Mouse (Mus musculus) layer of hippocampus, adult 9-11 months (tissue): ENCODE measurements around the gene Cracr2b.
"Not testable (repeated sequence)": the region's sequence is repeated elsewhere in the genome, so short reads cannot be mapped to it uniquely, and the experiment has no call there.

ENCODE experiments used
- DNase-seq: peaks from one replicate; pipeline ENCODE4 v3.0.0; 2022

Cracr2b gene

DNA sequence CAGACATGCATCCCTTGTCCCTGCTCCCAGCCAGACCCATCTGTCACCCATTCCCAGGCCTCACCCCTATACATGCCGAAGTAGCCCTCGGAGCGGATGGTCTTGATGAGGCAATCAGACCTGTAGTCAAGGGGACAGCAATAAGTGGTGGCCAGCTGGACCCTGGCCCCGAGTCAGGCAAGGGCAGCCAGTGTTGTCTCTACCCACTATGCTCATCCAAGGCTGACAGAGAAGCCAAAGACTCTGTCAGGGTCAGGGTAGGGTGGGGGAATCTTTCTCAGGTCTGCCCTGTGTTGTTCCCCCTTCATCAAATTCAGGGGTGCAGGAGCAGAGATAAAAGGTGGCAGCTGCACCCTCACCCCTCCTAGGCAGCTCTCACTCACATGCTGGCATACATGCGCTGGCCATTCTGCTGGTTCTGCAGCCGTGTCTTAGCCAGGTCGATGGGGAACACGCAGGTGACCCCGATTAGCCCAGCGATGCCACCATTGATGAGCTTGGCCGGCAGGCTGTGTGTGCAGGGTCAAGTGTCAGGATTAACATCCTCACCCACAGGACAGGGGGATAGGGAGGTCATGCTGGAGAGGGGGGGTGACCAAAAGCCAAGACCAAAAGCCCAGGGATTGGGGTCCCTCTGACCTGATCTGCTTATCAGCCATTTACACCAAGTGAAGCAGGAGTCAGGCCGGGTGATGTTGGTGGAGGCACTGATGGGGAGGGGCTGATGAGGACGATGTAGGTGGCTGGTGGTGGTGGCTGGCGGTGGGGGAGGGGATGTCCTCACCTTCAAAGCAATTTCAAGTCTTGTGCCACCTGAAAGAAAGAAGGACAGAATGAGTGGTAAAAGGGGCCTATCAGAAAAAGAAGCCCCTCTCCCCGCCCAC, 27.1 kb upstream of the Cracr2b start:
- DNase-seq = no peak

DNA sequence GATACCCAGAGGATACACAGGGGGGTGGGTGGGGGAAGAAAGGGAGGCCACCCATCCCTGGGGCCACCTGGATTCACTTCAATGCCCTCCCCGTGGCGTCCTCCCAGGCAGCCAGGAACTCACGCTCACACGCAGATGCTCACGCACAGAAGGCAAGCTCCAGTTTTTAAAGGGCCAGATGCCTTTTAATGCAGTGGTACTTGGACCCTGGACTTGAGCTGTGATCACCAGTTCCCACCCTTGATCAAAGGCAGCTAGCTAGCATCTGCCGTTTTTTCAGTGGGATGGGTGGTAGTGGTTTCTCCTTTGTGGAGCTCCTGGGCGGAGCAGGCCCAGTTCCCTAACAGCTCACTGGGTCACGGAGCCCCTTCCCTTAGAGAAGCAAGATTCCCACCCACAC, 26.4 kb upstream of the Cracr2b start:
- no peak for DNase-seq

DNA sequence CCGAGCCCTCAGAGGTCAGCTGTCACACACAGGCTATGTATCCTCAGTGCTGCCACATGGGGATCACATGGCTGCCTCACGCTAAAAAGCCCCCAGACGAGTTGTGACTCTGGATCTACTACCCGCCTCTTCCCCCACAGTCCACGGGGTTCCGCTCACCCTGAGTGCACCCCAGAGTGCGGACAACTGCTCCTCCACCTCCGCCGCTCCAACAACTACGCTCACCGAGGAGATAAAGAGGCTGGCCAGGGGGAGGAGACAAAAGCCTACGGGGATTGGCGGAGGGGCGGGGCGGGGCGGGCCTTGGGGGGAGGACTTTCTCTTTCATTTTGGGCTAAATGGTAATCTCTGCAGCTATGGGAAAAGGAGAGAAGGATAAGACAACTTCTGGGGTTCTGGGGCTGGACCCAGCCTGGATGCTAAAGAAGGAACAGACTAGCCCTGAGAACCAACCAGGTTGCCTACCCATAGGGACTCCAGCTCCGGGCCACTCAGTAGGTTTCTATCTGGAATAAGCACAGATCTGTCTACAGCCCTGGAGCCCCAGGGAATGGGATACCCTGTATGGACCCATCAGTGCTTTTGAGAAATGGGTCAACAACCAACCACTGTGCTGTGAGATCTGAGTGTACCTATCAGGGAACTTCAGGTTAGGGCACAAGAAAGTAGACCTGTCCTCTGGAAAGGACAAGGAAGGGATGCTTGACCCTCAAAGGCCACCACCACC, 25.6 kb upstream of the Cracr2b start:
- no peak for DNase-seq

DNA sequence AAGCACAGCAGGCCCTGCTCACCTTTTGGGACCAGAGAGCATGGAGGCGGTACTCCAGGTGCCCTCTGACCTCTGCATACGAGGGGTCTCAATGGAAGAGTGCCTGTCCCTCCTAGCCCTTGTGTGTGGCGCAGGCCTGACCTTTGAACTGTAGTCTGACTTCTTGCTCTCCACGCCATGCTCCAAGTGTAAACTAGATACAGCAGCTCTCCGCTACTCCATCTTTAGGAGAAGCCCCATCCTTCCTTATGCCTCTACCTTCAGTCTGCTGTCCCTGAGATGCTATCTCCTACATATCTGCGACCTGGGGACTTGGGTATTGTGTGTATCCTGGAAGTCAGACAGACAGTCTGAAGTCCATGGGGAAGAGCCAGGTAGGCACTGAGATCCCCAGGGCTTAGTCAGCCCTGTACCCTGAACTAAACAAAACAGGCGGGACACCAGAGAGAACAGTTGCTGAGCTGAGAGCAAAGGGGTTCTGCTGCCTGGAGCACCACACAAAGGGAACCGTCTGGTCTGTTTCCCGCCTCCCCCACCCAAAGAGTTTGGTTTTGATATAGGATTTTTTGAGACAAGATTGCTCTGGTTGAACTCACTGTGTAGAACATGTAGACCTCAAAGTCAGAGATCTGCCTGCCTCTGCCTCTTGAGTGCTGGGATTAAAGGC, 24.9 kb upstream of the Cracr2b start:
- no peak for DNase-seq

DNA sequence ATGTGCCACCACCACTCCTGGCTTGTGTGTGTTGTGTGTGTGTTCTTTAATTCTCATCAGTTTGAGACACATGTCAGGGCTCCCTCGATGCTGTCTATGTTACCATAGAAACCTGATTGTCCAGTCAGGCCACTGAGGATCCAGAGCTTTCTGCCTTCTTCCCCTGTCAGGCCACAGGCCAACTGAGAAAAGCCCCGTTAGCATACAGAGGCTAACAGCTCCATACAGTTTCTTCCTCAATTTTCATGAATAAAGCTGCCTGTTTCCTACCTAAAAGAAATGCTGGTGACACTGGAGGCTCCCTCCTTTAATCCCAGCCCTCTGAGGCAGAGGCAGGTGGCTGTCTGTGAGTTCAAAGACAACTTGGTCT, 24.4 kb upstream of the Cracr2b start:
- no peak for DNase-seq

DNA sequence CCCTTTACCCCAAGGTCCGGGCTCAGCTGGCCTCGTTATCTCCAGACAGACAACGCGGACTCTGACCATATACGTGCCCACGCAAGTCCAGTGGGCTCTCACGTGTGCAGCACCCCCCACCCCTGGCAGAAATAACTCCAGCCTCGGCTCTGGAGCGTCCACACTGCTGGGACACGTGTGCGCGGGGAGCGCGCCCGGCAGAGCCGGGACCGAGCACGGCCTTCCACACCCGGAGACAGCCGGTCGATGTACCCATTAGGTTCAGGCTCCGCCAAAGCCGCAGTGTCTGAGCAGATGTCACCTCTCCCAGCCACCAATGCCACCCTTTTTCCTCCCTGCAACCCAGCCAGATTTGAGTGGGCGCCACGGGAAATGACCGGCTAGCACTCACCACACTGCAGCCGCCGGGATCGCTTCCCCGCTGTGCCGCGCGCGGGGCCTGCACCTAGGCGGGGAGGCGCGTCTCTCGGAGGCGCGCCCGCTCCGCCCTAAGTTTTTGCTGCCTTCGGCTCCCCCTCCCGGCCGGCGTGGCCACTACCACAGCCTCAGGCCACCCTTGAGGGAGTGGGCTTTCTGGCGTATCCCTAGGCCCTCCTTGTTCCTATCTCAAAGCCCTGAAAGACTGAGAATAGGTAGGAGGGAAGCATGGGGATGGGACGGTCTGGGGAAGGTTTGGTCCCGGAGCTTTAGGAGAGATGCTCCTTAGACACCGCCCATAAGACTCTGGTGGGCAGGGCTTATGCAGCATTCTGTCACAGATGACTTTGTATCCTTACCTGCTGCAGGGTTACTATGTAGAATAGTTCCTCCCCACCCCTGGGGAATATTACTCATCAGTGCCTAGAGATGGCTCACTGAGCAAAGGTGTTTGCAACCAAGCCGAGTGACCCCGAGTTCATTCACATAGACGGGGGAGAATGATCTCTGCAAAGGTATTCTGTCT, 23.4 kb upstream of the Cracr2b start, which contains the start of gene Slc25a22:
Gene Slc25a22, minus strand, starts transcription at position 715 of the 943 bp plus-strand sequence.
- peak; percentile 82 for DNase-seq

DNA sequence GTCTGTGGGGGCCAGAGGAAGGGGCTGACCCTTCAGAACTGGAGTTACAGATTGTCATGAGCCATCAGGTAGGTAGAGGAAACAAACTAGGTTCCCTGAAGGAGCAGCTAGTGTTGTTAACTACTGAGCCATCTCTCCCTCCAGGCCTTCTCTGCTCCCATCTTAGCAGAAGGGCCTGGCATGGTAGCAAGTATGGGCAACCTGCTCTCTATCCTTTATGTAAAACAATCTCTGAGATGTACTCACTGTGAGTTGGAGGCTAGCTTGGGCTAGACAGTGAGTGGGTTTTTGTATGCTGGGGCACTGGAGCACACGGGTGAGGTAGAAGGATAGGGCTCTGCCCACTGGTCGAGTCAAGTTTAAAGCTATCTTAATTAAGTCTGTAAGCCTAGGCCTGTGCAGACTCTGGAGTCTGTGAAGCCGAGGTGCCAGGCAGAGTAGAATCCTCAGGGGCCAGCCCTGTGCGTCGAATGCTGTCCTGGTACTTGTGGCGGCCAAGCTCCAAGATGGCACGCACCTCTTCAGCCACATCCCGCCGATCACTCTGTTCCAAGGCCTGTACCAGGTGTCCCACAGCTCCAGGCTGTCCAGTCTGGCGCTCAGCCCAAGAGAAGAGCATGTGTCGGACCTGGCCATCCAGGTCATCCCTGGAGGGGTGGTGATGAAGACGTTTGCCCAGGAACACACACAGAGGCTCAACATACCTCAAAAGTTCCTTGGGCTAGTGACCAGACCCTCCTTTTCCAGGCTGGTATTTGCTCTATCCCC, 22.5 kb upstream of the Cracr2b start:
- no peak for DNase-seq

DNA sequence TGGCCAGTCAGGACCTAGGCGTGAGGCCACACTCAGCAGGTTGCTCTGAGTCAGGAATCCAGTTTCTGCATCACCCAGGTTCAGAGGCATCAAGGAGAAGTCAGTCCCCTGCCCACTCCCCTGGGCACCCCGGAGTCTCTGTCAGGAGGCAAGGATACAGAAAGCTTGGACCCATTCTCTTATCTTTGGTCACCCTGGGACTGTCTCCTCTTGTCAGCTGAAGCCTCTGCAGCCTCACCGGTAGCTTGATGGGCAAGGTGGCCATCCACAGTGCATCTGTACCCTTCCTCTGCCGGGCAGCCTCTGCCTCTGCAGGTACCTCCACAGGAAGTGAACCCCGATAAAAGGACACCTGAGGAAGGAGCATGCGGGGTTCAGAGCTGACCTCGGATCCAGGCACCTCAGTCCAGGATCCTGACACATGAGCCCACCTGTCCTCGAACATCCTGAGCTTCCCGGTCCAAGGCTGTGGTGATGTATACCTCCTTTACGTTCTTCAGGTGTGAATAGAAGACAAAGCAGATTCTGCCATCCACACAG, 21.7 kb upstream of the Cracr2b start:
- DNase-seq = no peak

DNA sequence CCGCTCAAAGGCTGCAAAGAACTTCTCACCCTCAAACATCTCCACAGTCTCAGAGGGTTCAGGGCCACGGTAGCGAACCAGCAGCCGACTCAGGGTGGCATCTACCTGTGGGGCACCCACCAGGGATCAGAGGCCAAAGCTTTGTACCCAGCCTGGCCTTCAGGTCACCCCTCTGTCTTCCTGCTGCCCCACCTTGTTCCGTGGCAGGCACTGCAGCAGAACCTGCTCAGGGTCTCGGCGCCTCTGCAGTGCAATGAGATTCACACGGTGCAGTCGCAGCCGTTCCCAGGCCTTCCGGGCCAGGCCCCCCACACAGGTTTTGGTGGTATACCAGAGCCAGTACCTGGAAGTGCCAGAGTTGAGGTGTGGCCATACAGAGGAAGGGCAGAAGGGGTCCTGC, 21.1 kb upstream of the Cracr2b start:
- DNase-seq = no peak

DNA sequence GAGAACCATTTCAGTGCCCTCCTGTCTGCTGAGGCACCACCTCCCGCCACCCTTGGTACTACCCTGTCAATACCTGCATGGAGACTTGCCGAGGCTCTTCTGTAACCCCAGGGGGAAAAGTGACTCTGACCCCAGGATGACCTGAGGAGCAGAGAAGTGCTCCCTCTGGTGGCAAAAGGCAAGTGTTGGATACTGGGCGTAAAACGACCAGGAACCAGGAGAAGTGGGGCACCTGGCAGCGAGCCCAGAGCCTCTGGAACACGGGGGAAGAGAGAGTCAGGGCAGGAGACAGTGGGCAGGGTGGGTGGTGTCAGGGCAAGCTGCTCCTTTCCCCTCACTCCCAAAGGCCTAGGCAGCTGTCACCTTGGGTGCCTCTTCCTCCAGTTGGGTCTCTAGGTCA, 20.3 kb upstream of the Cracr2b start:
- no peak for DNase-seq

DNA sequence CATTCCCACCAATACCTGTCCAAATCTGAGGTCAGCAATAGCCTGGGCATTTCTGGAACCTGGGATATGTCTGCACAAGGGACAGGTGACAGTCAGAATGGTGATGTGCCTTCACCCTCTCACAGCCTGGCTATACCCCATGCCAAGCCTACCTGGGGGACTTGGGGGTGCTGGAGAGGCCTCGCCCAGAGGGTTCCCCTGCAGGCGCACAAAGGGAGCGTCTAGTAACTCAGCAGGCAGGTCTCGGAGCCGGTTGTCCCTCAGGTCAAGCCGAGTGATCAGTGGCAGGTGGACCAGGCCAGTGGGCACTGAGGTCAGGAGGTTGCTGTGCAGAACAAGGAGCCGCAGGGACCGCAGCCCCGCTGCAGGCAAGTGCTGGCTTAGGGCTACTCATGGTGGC, 19.4 kb upstream of the Cracr2b start:
- DNase-seq = no peak

DNA sequence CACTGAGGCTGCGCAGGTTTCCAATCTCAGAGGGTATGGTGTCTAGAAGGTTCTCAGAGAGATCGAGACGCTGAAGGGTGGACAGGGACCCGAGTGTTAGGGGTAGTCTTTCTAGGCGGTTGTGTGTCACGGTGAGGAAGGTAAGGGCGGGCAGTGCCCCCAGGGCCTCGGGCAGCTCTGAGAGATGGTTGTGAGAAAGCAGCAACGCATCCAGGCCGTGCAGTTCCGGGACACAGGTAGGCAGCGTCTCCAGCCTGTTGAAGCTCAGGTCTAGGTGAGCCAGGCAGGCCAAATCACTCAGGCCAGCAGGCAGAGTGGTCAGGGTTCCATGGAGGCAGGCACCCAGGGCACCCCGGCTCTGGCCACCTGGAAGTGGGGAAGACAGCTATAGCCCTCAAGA, 18.7 kb upstream of the Cracr2b start:
- DNase-seq = no peak

DNA sequence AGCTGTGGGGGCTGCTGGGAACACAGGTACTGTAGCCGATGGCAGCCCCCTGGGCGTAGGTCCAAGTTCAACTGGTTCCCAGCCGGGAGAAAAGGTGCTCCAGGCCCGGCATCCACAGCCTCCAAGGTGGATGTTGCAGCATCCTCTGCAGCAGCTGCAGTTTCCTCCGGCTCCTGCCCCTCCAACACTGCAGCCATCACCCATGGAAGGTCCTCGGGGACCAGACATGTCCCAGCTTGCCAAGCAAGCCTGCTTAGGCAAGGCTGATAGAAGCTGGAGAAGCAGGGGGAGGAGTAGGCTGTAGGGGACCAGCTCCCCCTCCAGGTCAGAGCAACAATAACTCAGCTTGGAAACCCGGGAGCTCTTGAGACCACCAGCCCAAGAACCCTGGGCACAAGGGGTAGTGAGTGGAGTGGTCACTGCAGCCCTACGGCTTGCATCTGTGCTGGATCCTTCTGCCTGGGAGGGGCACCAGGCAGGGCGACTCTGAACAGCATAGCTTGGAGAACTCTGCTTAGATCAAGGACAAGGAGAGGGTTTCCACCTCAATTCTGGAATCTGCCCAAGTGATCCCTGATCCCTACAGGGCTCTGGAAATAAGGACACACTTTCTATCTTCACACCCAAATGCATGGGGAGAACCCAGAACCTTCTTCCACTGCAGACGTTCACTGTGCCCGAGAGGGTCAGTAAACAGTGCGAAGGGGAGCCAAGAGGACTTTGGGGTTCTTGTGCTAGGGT, 17.6 kb upstream of the Cracr2b start:
- DNase-seq = no peak

DNA sequence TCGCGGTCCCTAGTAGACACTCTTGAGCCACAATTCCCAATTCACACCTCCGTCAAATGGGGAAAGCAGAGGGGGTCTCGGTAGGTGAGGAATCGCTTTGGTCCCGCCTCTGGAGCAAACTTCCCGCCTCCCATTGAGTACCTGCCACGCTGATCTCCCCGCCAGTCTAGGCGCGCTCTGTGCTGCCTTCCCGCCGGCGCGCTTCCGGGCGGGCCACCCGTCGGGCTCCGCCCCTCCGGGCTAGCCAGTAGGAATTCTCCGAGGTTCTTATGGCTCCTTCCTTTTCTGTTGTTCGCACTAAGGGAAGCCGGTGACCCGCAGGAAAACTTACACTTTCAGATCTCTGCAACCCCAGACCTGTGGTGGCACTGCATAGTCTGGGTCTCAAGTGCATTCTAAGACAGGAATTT, 17.1 kb upstream of the Cracr2b start, which contains the start of gene Pidd1:
Gene Pidd1, minus strand, starts transcription at position 198 of the 410 bp plus-strand sequence.
- no peak for DNase-seq

DNA sequence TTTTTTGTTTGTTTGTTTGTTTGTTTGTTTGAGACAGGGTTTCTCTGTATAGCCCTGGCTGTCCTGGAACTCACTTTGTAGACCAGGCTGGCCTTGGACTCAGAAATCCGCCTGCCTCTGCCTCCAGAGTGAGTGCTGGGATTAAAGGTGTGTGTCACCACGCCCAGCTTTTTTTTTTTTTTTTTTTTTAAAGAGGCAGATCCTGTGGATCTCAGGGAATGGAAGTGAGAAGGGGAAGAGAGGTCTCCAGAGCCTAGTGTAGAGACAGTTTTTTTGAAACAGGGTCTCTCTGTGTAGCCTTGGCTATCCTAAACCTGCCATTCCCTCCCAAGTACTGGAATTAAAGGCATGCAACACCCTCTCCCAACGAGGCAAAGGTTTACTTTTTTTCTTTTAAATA, 14.5 kb upstream of the Cracr2b start:
- DNase-seq = not testable (repeated sequence)

DNA sequence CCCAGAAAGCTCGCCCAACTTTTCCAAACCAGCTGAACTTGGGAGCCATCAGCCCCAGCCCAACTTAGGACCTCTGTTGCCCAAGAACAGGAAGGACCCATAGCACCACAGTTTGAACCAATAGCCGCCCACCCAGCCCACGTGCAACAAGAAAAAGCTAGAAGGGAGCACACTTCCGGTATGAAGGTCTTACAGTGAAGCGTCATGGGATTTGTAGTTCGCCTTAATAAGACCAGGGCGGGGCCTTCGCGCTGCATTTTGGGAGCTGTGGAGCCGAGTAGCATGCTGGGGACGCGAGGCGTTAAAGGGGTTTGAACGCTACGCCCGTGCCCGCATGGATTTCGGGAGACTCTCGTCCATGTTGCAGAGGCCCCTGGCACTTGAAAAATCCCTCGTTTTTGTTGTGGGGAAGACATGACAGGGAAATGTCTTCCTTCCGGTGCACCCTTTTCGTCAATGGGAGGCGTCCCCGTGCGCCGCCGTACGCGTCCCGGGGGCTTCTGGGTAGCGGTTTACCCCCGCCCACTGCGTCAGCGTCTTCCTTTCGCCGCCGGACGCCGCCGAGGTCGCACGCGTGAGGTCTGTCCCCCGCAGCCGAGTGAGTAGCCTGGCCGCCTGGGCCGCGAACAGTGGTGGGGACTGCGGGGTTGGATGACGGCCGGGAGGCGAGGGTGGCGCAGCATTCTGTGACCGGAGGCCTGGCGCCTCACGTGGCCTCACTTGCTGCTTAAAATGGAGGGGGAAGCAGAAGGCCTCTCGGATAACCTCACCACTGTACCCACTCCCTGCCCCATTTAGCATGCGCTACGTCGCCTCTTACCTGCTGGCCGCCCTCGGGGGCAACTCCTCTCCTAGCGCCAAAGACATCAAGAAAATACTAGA, 13.5 kb upstream of the Cracr2b start, which contains the start of gene Rplp2:
Gene Rplp2, plus strand, starts transcription at position 261 of the 882 bp plus-strand sequence.
- DNase-seq = peak; percentile 96

DNA sequence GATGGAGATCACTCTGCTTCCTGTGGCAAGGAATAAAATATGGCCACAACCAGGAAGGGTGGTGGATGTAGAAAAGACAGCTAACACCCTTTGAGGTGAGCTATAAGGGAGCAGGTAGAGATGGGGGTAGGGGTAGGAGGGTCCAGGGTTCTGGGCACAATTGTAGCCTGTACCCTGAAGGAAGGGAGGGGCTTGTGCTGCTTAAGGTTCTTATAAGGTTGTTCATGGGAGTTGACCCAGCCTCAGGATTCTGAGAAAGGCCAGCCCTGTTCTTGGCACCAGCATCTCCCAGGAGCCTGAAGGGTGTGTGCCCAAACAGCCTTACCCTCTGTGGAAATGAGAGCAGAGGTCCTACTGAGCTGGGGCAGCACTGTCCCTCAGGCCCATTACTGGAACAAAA, 9.0 kb upstream of the Cracr2b start:
- no peak for DNase-seq

DNA sequence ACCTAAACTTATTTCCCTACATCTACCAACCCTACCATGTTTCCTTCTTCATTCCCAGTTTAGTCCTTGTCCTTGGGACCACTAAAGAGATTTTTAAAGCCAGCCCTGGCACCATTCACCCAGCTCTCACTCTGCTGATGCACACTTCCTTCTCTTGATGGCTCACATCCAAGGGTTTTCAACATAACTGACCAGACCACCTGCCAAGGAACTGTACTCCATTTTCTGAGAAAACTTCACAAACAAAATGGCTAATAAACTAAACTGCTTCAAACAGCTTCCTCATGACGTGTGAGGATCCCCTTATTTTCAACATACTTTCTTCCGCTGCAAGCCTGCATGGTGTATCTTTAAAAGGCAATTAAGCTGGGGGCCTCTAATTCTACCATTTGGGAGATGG, 7.3 kb upstream of the Cracr2b start:
- DNase-seq = no peak

DNA sequence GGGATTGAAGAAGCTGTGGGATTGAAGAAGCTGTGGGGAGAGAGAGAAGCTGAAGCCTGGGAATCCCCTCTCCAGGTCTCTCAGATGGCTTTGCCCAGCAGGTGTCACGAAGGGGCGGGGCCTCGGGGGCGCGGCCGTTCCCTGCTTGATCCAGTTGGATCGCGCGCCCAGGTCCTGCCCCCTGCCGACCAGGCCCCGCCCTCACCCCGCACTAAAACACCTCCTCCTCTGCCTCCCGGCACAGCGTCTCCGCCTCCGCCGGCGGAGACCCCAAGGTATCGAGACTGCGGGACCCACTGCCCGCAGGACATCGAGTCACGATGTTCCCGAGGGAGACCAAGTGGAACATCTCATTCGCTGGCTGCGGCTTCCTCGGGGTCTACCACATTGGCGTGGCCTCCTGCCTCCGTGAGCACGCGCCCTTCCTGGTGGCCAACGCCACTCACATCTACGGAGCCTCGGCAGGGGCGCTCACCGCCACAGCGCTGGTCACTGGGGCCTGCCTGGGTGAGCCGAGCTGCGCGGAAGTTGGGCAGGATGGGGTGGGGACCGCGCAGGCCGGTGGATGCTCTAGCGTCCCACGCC, 5.8 kb upstream of the Cracr2b start, which contains the start of gene Pnpla2:
Gene Pnpla2, plus strand, starts transcription at position 232 of the 585 bp plus-strand sequence.
- peak; percentile 92 for DNase-seq
